Mouse (Mus musculus) limb, embryonic 12.5 days (tissue): ENCODE measurements around the gene 4930402H24Rik. TPM values are rescaled to one million over a fixed set of nuclear protein-coding genes. Genes with fewer than 3 reads are reported as not detected.
A peak's percentile ranks its signal among the peaks of the same experiment; 100 is the strongest.

Experiments
- ATAC-seq: fragments of 200-750 bp; cut with Nextera tagmentation; 2 replicates; pipeline ENCODE4 v1.8.0; 2017; ENCODE audit warnings: low read depth, moderate TSS enrichment; ENCODE audit not compliant: insufficient number of reproducible peaks, insufficient read depth, low FRiP score, low TSS enrichment
- H3K27ac ChIP-seq: fragments of 300-500 bp; sonication (generic); 2 replicates; pipeline ENCODE4 v1.5.1; 2016; ENCODE audit warnings: mild to moderate bottlenecking, moderate library complexity
- H3K27me3 ChIP-seq: fragments of 300-500 bp; sonication (generic); 2 replicates; pipeline ENCODE4 v1.6.1; 2016; ENCODE audit warnings: mild to moderate bottlenecking, moderate library complexity
- H3K36me3 ChIP-seq: fragments of 300-500 bp; sonication (generic); 2 replicates; pipeline ENCODE4 v1.6.1; 2016; ENCODE audit warnings: mild to moderate bottlenecking, moderate library complexity
- H3K4me1 ChIP-seq: fragments of 300-500 bp; sonication (generic); replicated peaks from 2 replicates; pipeline ENCODE4 v1.6.1; 2016
- H3K4me2 ChIP-seq: fragments of 300-500 bp; sonication (generic); 2 replicates; pipeline ENCODE4 v1.6.1; 2016; ENCODE audit warnings: mild to moderate bottlenecking, moderate library complexity
- H3K4me3 ChIP-seq: fragments of 300-500 bp; sonication (generic); replicated peaks from 2 replicates; pipeline ENCODE4 v1.5.1; 2016; ENCODE audit warnings: mild to moderate bottlenecking
- H3K9ac ChIP-seq: fragments of 300-500 bp; sonication (generic); replicated peaks from 2 replicates; pipeline ENCODE4 v1.6.1; 2016; ENCODE audit warnings: mild to moderate bottlenecking, moderate library complexity
- H3K9me3 ChIP-seq: fragments of 300-500 bp; sonication (generic); 2 replicates; pipeline ENCODE4 v1.6.1; 2016; ENCODE audit warnings: mild to moderate bottlenecking, moderate library complexity
- WGBS: fragments of 180-500 bp; shearing (Covaris S2); methylation state at CpG from one replicate; pipeline ENCODE4 v1.1.7; 2016; 5-methylcytosine and 5-hydroxymethylcytosine counted together
- polyA plus RNA-seq: library from polyadenylated mRNA; unstranded; fragments of >200 nt; fragmentation: Nextera tagmentation; extraction: Ambion mirVana; gene quantifications from 2 replicates; pipeline ENCODE4 v1.2.1, GENCODE M21; 2016

The 4930402H24Rik gene
- polyA plus RNA-seq, 1 experiment from 2014 or later, result 39.7 TPM

DNA sequence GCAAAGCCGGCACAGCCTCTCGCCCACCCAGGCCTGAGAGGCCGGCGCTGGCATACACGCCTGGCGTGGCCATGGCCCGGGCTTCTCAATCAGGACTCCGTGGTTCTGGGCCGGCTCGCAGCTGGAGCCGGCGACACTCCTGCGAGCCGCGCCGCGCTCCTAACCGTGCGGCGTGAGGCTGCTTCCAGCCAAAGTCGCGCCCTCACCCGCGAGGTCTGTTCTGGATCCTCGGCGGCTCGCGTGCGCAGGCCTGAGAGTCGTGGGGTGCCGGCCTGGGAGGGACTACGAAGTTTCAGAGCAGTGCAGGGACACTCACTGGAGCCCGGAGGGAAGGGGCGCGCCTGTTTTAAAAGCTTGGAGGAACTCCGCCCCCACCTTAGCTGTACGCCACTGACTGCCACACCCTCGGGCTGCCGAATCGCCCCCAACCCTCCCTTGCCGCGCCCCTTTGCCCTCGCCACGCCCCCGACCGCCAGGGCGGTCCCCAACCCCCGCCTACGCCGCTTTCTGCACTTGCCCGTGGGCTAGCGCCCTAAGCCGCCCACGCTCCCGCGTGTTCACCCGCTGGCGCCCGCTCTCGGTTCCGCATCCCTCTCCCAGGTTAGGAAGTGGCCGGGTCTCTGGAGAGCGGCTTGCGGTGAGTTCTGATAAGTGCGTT, 208.9 kb downstream of the 4930402H24Rik start, which contains the start of gene Slc4a11:
Slc4a11 (minus strand) TSS at position 367 of the 658 bp plus-strand sequence.
- H3K27me3 ChIP-seq, result peaks cover 66% of the 10 kb centered on the region
- H3K9me3 ChIP-seq, result no peaks in the 10 kb centered on the region
- H3K4me2 ChIP-seq, result peak within 1 kb of the TSS; percentile 98
- peak within 1 kb of the TSS; percentile 63 for H3K4me3 ChIP-seq
- peak; percentile 80; the same call in 1 of the 2 replicates for ATAC-seq
- H3K27ac ChIP-seq, result no peak within 1 kb of the TSS
- under 1% methylated on average over 65 of the region's 65 CpGs for WGBS
- H3K4me1 ChIP-seq, result peaks cover 5% of the 10 kb centered on the region; the same call in 1 of the 2 replicates
- peak within 1 kb of the TSS; percentile 59 for H3K9ac ChIP-seq
- H3K36me3 ChIP-seq, result no peaks in the 10 kb centered on the region

DNA sequence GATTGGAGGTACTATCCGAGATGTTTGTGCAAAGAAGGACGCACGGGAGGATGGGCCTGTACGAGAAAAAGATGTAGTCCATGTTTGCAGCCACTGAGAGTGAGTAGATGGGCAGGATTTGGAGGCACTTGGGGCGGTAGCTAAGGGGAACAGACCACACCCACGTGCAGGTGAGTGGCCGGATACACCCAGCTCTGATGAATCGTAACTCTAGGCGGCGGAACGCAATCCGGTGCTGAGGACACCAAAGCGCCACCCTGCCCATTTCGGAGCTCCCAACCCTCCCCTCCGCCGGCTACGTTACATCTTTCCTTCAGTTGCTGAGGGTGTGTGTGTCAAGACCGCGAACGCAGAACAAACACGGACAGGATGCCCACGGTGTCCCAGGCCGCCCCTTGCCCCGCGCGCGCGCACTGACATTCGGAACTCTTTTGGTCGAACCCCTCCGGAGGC, 209.5 kb downstream of the 4930402H24Rik start:
- Histone ChIP-seq H3K4me3 (peak overlapping the region; percentile 63), H3K4me2 (peak overlapping the region; percentile 98), H3K9ac (peak overlapping the region; percentile 59), H3K36me3 (no peaks in the 10 kb centered on the region), H3K27ac (no peak overlapping the region), H3K4me1 (peaks cover 5% of the 10 kb centered on the region; the same call in 1 of the 2 replicates), H3K27me3 (peaks cover 66% of the 10 kb centered on the region), H3K9me3 (no peaks in the 10 kb centered on the region)
- peak; percentile 14; the same call in 1 of the 2 replicates for ATAC-seq
- 2% methylated on average over 31 of the region's 31 CpGs for WGBS

DNA sequence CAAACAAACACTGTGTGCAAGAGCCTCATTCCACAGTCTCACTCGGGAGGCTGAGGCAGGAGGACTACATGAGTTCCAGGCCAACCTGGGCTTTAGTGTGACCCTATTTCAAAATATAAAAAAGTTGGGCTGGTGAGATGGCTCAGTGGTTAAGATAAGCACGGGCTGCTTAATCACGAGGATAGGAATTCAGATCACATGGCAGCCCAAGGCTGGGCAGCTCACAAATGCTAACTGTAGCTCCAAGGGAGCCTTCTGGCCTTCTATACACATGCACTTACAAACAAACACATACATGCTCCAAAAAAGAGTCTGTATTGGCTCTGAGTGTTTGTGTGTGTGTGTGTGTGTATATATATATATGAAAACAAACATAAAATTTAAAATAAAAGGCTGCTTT, 212.6 kb downstream of the 4930402H24Rik start:
- no peak overlapping the region for H3K4me3 ChIP-seq
- 55% methylated on average over 3 of the region's 3 CpGs for WGBS

DNA sequence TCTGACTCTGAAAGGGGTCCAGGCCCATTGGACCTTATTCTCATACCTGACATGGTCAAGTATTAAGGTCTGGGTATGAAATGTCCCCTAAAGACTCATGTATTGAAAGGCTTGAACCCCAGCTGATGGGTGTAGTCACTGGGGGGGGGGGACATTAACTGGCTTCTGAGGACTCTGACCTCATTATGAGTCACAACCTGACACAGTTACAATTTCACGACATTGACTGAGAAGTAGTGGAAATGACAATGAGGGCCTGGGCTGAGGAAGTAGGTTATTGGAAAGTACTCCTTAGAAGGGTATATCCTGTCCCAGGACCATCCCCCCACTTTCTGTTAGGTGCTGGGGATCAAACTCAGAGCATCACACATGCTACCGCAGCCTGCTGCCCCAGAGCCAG, 217.2 kb downstream of the 4930402H24Rik start:
- Histone ChIP-seq H3K9ac (no peak overlapping the region), H3K27ac (no peak overlapping the region), H3K36me3 (peaks cover 27% of the 10 kb centered on the region), H3K27me3 (0 out of 2 replicates have a peak, but pooled peaks cover 2% of the 10 kb centered on the region), H3K4me3 (no peak overlapping the region), H3K4me2 (no peak overlapping the region), H3K4me1 (no peaks in the 10 kb centered on the region), H3K9me3 (no peaks in the 10 kb centered on the region)
- 85% methylated on average over 2 of the region's 2 CpGs for WGBS
- ATAC-seq, result no peak

More for the DNA sequence above, 212.6 kb downstream of the 4930402H24Rik start:
- no peak overlapping the region for H3K4me2 ChIP-seq
- no peaks in the 10 kb centered on the region for H3K36me3 ChIP-seq
- H3K4me1 ChIP-seq, result peaks cover 5% of the 10 kb centered on the region; the same call in 1 of the 2 replicates
- H3K9me3 ChIP-seq, result no peaks in the 10 kb centered on the region
- no peak for ATAC-seq
- H3K9ac ChIP-seq, result no peak overlapping the region
- no peak overlapping the region for H3K27ac ChIP-seq
- peaks cover 47% of the 10 kb centered on the region for H3K27me3 ChIP-seq

DNA sequence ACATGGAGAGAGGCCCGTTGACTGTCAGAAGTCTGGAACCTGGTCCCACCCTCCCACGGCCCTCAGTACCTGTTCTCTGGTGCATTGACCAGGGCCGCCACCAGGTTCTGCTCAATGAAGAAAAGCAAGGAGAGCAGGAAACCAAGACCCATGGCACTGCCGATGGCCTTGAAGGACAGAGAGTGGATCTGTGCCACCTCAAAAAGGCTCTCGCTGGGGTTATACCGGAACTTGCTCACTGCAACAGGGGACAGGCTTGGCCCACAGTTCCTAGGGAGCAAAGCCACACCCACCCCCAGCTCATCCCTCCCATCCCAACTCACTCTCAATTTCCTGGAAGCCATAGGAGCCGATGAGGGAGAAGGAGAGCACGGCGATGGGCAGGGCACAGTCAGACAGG, 220.8 kb downstream of the 4930402H24Rik start:
- H3K9ac ChIP-seq, result no peak overlapping the region
- no peaks in the 10 kb centered on the region for H3K27me3 ChIP-seq
- H3K9me3 ChIP-seq, result no peaks in the 10 kb centered on the region
- no peak overlapping the region for H3K4me2 ChIP-seq
- H3K27ac ChIP-seq, result no peak overlapping the region
- no peaks in the 10 kb centered on the region for H3K4me1 ChIP-seq
- no peak for ATAC-seq
- H3K4me3 ChIP-seq, result no peak overlapping the region
- peaks cover 62% of the 10 kb centered on the region for H3K36me3 ChIP-seq
- 89% methylated on average over 9 of the region's 9 CpGs for WGBS

DNA sequence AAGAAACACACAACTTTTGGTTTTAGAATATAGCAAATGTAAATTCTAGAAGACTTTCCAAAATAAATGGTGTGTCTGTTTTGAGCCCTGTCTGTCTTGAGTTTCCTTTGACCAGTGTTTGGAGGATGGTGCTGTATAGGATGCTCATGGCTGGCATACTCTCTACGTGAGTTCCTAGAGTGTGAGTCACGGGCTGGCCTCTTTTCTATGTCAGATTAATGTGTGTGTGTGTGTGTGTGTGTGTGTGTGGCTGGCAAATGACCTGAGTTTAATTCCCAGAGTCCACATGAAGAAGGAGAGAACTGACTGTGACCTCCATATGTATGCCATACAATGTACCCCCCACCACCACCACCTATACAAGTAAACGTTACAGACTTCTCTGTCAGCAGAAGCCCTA, 224.7 kb downstream of the 4930402H24Rik start:
- Histone ChIP-seq H3K9ac (no peak overlapping the region), H3K27me3 (no peaks in the 10 kb centered on the region), H3K4me2 (no peak overlapping the region), H3K4me1 (no peaks in the 10 kb centered on the region), H3K9me3 (no peaks in the 10 kb centered on the region), H3K4me3 (no peak overlapping the region), H3K36me3 (peaks cover 98% of the 10 kb centered on the region), H3K27ac (no peak overlapping the region)
- 86% methylated on average over 3 of the region's 3 CpGs for WGBS
- no peak for ATAC-seq

DNA sequence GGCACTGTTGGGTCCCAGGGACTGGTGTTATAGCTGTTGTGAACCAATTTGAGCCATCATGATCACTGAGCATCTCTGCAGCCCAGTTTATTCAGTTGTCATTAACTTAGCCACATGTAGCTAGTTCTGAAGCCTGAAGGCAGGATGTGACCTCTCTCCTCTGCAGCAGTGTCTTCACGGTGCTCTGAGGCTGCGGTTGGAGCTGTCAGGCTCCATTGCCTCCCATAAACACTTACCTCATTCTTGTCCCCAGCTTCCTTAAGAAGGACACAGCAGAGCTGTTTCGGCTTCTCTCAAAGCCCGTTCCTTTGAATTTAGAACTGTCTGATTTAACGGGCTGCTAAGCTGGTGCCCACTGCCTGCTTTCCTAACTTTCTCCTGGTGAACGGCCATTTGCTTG, 226.3 kb downstream of the 4930402H24Rik start:
- H3K27me3 ChIP-seq, result no peaks in the 10 kb centered on the region
- 93% methylated on average over 6 of the region's 6 CpGs for WGBS
- no peak overlapping the region for H3K4me3 ChIP-seq
- no peak overlapping the region for H3K27ac ChIP-seq
- H3K9me3 ChIP-seq, result no peaks in the 10 kb centered on the region
- H3K36me3 ChIP-seq, result peaks cover 99% of the 10 kb centered on the region
- H3K4me2 ChIP-seq, result no peak overlapping the region
- no peak for ATAC-seq
- H3K4me1 ChIP-seq, result no peaks in the 10 kb centered on the region
- no peak overlapping the region for H3K9ac ChIP-seq

DNA sequence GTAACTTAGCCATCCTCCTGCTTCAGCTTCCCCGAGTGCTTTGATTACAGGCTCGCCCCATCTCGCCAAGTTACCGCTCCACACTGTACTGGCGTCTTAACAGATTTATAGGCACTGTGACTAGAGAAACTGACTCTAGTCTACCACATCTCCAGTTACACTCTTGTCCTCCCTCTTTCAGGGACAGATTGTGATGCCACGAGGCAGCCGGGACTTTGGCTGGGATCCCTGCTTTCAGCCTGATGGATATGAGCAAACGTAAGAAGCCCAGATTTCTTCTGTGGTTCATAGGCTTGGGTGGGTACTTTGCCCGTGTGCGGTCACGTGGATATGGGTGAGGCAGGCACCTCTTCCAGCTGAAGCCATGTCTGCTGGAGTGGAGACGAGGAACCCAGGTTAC, 227.1 kb downstream of the 4930402H24Rik start:
- H3K4me3 ChIP-seq, result no peak overlapping the region
- no peak overlapping the region for H3K27ac ChIP-seq
- ATAC-seq, result no peak
- no peaks in the 10 kb centered on the region for H3K27me3 ChIP-seq
- peaks cover 99% of the 10 kb centered on the region for H3K36me3 ChIP-seq
- no peaks in the 10 kb centered on the region for H3K4me1 ChIP-seq
- no peaks in the 10 kb centered on the region for H3K9me3 ChIP-seq
- H3K4me2 ChIP-seq, result no peak overlapping the region
- no peak overlapping the region for H3K9ac ChIP-seq
- 94% methylated on average over 12 of the region's 12 CpGs for WGBS

DNA sequence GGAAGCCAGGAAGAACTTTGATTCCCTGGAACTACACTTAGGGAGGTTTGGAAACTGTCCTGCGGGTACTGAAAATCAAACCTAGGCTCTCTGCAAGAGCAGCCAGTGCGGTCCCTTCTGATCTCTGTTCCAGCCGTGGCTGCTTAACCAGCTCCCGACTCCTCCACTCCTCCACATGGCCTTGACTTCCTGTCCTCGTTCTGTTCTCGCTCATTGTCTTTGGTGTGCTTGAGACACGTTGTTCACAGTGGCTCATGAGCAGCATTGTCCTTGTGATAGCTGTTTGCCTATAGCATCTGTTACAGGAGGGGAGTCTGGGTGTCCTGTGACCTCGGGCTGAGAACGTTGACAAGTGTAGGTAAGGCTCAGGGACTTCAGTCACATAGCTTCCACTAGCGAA, 229.0 kb downstream of the 4930402H24Rik start:
- peaks cover 98% of the 10 kb centered on the region for H3K36me3 ChIP-seq
- H3K9me3 ChIP-seq, result no peaks in the 10 kb centered on the region
- ATAC-seq, result no peak
- no peaks in the 10 kb centered on the region for H3K27me3 ChIP-seq
- WGBS, result 84% methylated on average over 10 of the region's 10 CpGs
- no peak overlapping the region for H3K4me3 ChIP-seq
- no peak overlapping the region for H3K27ac ChIP-seq
- H3K9ac ChIP-seq, result no peak overlapping the region
- no peaks in the 10 kb centered on the region for H3K4me1 ChIP-seq
- H3K4me2 ChIP-seq, result no peak overlapping the region

DNA sequence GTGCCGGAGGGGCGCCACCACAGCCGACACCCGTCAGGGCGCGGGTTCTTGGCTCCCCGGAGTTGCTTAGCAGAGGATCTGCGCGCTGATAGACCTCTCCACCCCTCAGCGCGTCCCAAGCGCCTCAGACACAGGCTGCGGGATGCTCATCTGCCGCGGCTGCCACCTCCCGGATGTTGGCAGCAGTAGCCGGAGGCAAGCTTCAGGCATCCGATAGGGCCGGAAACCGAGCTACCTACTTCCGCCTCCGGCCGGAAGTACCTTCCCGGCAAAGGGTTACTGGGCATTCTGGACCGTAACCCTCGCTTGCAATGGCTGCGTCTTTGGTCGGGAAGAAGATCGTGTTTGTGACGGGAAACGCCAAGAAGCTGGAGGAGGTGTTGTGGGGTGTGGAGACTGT, 238.6 kb downstream of the 4930402H24Rik start, which contains the start of gene Itpa:
Itpa (plus strand) TSS at position 52 of the 400 bp plus-strand sequence.
- under 1% methylated on average over 31 of the region's 31 CpGs for WGBS
- peaks cover 25% of the 10 kb centered on the region for H3K4me1 ChIP-seq
- ATAC-seq, result no peak

DNA sequence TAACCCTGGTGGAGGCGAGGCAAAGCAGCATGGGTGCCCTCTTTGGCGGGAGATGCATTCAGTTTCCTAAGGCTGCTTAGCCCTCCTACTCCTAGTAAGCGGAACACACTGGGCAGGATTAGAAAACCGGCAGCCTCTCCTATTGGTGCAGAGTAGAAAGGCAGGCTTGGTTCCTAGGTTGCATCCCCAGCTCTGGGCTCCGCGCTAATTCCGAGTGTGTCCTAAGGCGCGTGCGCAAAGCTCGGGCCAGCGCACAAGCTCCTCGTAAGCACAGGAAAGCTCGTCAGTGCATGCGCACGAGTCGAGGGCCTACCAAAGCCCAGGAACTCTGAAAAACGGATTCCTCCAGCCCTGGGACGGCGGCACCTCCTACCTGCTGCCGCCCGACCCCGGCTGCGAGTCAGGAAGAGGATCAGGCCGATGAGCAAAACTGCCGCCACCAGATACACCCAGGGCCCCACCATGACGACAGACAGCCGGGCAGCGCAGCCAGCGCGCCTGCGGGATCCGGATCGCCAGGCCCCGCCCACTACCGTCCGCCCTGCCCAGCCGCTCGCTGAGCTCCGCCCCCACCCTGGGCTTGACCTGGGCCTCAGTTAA, 242.0 kb downstream of the 4930402H24Rik start, which contains the start of gene Ddrgk1:
Ddrgk1 (minus strand) TSS at position 558 of the 600 bp plus-strand sequence.
- Histone ChIP-seq H3K4me3 (peak within 1 kb of the TSS; percentile 59), H3K9ac (peak within 1 kb of the TSS; percentile 79), H3K27me3 (no peaks in the 10 kb centered on the region), H3K4me2 (peak within 1 kb of the TSS; percentile 78), H3K36me3 (peaks cover 36% of the 10 kb centered on the region), H3K27ac (peak within 1 kb of the TSS; percentile 98), H3K9me3 (no peaks in the 10 kb centered on the region), H3K4me1 (peaks cover 26% of the 10 kb centered on the region)
- under 1% methylated on average over 40 of the region's 40 CpGs for WGBS
- peak; percentile 98 for ATAC-seq

More for the DNA sequence above, 238.6 kb downstream of the 4930402H24Rik start, which contains the start of gene Itpa:
- peak within 1 kb of the TSS; percentile 81 for H3K27ac ChIP-seq
- H3K4me2 ChIP-seq, result peak within 1 kb of the TSS; percentile 90
- H3K9me3 ChIP-seq, result no peaks in the 10 kb centered on the region
- H3K9ac ChIP-seq, result peak within 1 kb of the TSS; percentile 72
- no peaks in the 10 kb centered on the region for H3K27me3 ChIP-seq
- peak within 1 kb of the TSS; percentile 69 for H3K4me3 ChIP-seq
- H3K36me3 ChIP-seq, result peaks cover 16% of the 10 kb centered on the region
